Mouse (Mus musculus): ENCODE measurements at regions not wholly inside any gene's neighbourhood (a gene's known extent, or its start where the extent isn't known, plus 50 kb on each side); places are given as distances from the start of the nearest gene placed in this dataset.

DNA sequence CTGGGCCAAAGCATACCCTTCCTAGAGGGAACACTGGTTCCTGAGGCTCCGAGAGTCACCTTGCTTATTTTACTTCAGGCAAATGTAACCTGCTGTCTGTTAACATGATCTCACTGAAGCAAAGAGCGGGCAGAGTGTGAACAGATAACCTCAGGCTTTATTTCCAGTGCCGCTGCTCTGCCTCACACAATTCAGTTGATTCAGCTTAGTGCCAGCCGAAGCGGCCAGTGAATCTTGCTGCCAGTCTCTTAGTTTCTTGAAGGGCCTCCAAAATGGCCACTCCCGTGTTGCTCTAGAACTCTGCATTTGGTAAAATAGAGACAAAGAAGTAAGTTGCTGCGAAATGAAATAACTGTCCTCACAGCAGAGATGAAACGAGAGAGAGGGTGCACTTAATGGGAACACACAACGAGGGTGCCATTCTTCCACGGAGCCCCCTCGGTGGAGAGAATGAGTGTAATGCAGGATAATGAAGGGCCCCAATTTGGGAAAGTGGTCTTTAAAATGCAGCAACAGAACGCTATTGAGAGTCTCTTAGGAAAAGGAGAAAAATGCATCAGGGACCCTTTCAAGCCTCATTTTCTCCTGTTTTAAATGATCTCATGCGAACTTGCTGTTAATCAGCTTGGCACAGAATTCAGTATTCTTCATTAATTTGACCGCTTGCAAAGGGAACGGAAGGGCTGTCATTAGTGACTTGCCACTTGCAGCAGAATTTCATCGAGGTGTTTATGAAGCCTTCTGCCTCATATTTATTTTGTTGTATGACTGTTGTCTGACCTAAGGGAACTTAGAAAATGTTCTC, 81.2 kb upstream of the Mmadhc start:
- no peak overlapping the region for H3K4me3 ChIP-seq (ENCODE audit: low read depth, low read length)
- H3K36me3 ChIP-seq (ENCODE audit: control insufficient read depth, insufficient read depth, low read length), result no peaks in the 10 kb centered on the region
- H3K9ac ChIP-seq (replicated peaks; ENCODE audit: low read depth, low read length), result no peak overlapping the region
- 55% methylated on average over 16 of the region's 16 CpGs for WGBS
- ATAC-seq (ENCODE audit: low read depth), result no peak
- H3K27ac ChIP-seq (ENCODE audit: low read depth, low read length), result no peak overlapping the region
- no peaks in the 10 kb centered on the region for H3K4me1 ChIP-seq (ENCODE audit: control insufficient read depth, insufficient read depth, low read length)
- H3K9me3 ChIP-seq (ENCODE audit: control insufficient read depth, low read length), result no peaks in the 10 kb centered on the region
- H3K27me3 ChIP-seq (ENCODE audit: control insufficient read depth, insufficient read depth, low read length), result no peaks in the 10 kb centered on the region
- no peak overlapping the region; the same call in 1 of the 2 replicates for H3K4me2 ChIP-seq (ENCODE audit: low read depth, low read length)

DNA sequence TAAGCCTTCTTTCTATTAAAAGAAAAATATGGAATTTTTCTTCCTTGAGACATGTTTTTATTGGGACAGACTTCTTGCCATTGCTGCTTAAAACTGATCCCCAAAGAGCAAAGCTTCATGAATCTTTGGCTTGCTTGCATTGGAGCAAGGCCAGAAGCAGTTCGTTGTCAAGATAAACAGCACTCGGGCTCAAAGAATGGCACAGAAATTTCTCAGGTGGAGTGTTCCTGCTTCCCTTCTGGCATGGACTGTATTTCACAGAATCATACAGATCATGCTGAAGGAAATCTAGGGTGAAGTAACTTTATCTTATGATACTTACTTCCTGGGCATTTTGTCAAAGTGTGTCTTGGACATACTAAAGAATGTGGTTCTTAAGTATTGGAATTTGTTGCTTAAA, 77.0 kb upstream of the Mmadhc start:
- Histone ChIP-seq H3K4me2 (ENCODE audit: low read depth, low read length) (no peak overlapping the region), H3K9ac (replicated peaks; ENCODE audit: low read depth, low read length) (no peak overlapping the region), H3K4me1 (ENCODE audit: control insufficient read depth, insufficient read depth, low read length) (no peaks in the 10 kb centered on the region), H3K27ac (ENCODE audit: low read depth, low read length) (no peak overlapping the region), H3K27me3 (ENCODE audit: control insufficient read depth, insufficient read depth, low read length) (no peaks in the 10 kb centered on the region), H3K4me3 (ENCODE audit: low read depth, low read length) (no peak overlapping the region), H3K9me3 (ENCODE audit: control insufficient read depth, low read length) (no peaks in the 10 kb centered on the region), H3K36me3 (ENCODE audit: control insufficient read depth, insufficient read depth, low read length) (no peaks in the 10 kb centered on the region)
- WGBS, result 74% methylated on average over 2 of the region's 2 CpGs
- no peak for ATAC-seq (ENCODE audit: low read depth)

DNA sequence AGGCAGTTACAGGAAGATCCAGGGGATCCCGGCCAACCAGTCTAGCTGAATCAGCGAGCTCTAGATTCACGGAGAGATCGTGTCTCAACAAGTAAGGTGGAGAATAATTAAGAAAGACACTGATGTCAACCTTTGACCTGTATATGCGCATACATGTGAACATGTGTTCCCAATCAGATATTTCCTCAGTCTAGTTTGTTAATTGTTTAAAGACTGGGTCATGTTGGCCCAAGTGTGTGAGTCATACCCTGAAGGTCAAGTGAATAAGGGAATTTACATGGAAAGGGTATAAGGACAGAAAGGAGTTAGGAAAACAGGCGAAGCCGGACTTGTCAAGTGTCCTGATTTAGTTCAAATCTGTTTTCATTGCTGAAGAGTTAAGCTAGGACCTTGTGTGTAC, 76.4 kb upstream of the Mmadhc start:
- Histone ChIP-seq H3K4me2 (ENCODE audit: low read depth, low read length) (no peak overlapping the region), H3K9ac (replicated peaks; ENCODE audit: low read depth, low read length) (no peak overlapping the region), H3K27me3 (ENCODE audit: control insufficient read depth, insufficient read depth, low read length) (no peaks in the 10 kb centered on the region), H3K4me3 (ENCODE audit: low read depth, low read length) (no peak overlapping the region), H3K4me1 (ENCODE audit: control insufficient read depth, insufficient read depth, low read length) (no peaks in the 10 kb centered on the region), H3K9me3 (ENCODE audit: control insufficient read depth, low read length) (no peaks in the 10 kb centered on the region), H3K27ac (ENCODE audit: low read depth, low read length) (no peak overlapping the region), H3K36me3 (ENCODE audit: control insufficient read depth, insufficient read depth, low read length) (no peaks in the 10 kb centered on the region)
- ATAC-seq (ENCODE audit: low read depth), result no peak
- WGBS, result 91% methylated on average over 7 of the region's 7 CpGs

DNA sequence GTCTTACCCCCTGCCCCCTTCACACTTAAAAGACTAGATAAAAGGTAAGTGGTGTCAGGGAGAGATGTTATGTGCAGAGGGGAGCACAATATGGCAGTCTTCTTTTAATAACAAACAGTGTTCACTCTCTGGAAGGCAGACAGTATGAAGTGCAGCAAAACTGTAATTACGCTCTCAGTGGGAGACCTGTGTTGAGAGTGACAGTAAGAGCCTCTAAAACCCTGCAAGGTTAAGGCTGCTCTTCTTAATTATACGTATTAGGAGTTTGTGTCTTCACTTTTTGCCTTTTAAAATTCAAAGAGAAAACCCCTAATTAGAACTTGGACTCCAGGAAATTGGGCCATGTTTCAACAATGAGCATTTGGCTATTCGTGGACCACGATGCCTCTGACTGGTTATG, 72.2 kb upstream of the Mmadhc start:
- Histone ChIP-seq H3K4me1 (ENCODE audit: control insufficient read depth, insufficient read depth, low read length) (no peaks in the 10 kb centered on the region), H3K4me3 (ENCODE audit: low read depth, low read length) (no peak overlapping the region), H3K9ac (replicated peaks; ENCODE audit: low read depth, low read length) (no peak overlapping the region), H3K36me3 (ENCODE audit: control insufficient read depth, insufficient read depth, low read length) (no peaks in the 10 kb centered on the region), H3K9me3 (ENCODE audit: control insufficient read depth, low read length) (no peaks in the 10 kb centered on the region), H3K27ac (ENCODE audit: low read depth, low read length) (no peak overlapping the region), H3K4me2 (ENCODE audit: low read depth, low read length) (no peak overlapping the region), H3K27me3 (ENCODE audit: control insufficient read depth, insufficient read depth, low read length) (no peaks in the 10 kb centered on the region)
- no peak for ATAC-seq (ENCODE audit: low read depth)
- 64% methylated on average over 4 of the region's 4 CpGs for WGBS

DNA sequence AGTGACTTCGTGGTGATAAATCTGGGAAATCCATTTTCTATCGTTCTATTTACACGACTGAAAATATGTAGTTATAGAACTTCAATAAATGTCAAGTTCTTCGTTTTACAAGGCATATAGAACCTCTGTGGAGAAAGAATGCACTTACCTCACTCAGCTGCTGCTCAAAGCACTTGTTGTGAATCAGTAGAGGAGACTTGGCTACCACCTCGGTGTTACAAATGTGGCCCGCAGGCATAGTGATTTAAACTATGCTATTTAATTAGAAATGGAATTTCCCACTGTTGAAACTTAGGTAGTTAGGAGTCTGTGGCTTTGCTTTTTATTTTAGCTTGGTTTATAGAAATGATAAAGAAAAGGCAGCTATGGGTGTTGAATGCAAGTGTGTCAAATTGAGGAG, 71.8 kb upstream of the Mmadhc start:
- Histone ChIP-seq H3K4me1 (ENCODE audit: control insufficient read depth, insufficient read depth, low read length) (no peaks in the 10 kb centered on the region), H3K4me2 (ENCODE audit: low read depth, low read length) (no peak overlapping the region), H3K4me3 (ENCODE audit: low read depth, low read length) (no peak overlapping the region), H3K9ac (replicated peaks; ENCODE audit: low read depth, low read length) (no peak overlapping the region), H3K27ac (ENCODE audit: low read depth, low read length) (no peak overlapping the region), H3K36me3 (ENCODE audit: control insufficient read depth, insufficient read depth, low read length) (no peaks in the 10 kb centered on the region), H3K27me3 (ENCODE audit: control insufficient read depth, insufficient read depth, low read length) (no peaks in the 10 kb centered on the region), H3K9me3 (ENCODE audit: control insufficient read depth, low read length) (no peaks in the 10 kb centered on the region)
- WGBS, result 53% methylated on average over 6 of the region's 6 CpGs
- no peak for ATAC-seq (ENCODE audit: low read depth)

DNA sequence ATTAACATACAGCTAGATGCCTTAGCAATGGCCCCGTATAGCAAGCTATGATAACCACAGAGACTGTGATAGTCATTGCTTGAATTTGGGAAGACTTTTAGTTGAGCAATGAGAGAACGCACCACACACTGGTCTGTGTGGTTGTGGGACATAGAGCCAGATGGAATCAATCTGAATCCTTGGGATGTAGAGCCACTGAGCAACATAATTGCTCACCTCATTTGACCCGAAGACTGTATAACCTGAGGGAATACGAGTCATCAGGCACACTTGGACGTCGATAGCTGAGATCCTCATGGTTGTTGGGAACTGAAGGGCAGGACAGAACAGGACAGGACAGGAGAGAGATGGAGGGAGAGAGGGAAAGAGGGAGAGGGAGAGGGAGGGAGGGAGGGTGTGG, 68.6 kb upstream of the Mmadhc start:
- Histone ChIP-seq H3K27ac (ENCODE audit: low read depth, low read length) (no peak overlapping the region), H3K4me3 (ENCODE audit: low read depth, low read length) (no peak overlapping the region), H3K4me1 (ENCODE audit: control insufficient read depth, insufficient read depth, low read length) (no peaks in the 10 kb centered on the region), H3K9ac (replicated peaks; ENCODE audit: low read depth, low read length) (no peak overlapping the region), H3K4me2 (ENCODE audit: low read depth, low read length) (no peak overlapping the region), H3K27me3 (ENCODE audit: control insufficient read depth, insufficient read depth, low read length) (no peaks in the 10 kb centered on the region), H3K9me3 (ENCODE audit: control insufficient read depth, low read length) (no peaks in the 10 kb centered on the region), H3K36me3 (ENCODE audit: control insufficient read depth, insufficient read depth, low read length) (no peaks in the 10 kb centered on the region)
- whole genome bisulfite sequencing, result 91% methylated on average over 6 of the region's 6 CpGs
- no peak for ATAC-seq (ENCODE audit: low read depth)

DNA sequence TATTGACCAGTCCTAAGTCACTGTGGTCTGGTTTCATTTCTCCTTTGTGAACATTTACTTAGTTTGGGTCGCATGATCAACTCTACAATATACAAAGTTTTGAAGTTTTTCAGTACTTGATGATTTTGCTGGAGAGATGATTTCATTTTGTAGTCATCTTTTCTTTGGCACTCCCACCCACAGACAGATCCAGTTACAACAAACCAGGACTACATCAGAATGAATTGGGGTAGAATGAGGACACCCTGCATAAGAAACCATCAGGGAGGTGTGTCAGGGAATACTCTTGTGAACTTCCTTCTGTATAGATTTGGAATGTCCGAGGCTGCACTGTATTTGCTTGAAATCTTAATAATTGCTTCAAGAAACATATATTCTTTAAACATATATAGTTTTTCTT, 59.5 kb upstream of the Mmadhc start:
- Histone ChIP-seq H3K27me3 (ENCODE audit: control insufficient read depth, insufficient read depth, low read length) (no peaks in the 10 kb centered on the region), H3K4me2 (ENCODE audit: low read depth, low read length) (no peak overlapping the region), H3K36me3 (ENCODE audit: control insufficient read depth, insufficient read depth, low read length) (no peaks in the 10 kb centered on the region), H3K9me3 (ENCODE audit: control insufficient read depth, low read length) (no peaks in the 10 kb centered on the region), H3K4me1 (ENCODE audit: control insufficient read depth, insufficient read depth, low read length) (no peaks in the 10 kb centered on the region), H3K9ac (replicated peaks; ENCODE audit: low read depth, low read length) (no peak overlapping the region), H3K4me3 (ENCODE audit: low read depth, low read length) (no peak overlapping the region), H3K27ac (ENCODE audit: low read depth, low read length) (no peak overlapping the region)
- WGBS, result 90% methylated on average over 2 of the region's 2 CpGs
- ATAC-seq (ENCODE audit: low read depth), result no peak

DNA sequence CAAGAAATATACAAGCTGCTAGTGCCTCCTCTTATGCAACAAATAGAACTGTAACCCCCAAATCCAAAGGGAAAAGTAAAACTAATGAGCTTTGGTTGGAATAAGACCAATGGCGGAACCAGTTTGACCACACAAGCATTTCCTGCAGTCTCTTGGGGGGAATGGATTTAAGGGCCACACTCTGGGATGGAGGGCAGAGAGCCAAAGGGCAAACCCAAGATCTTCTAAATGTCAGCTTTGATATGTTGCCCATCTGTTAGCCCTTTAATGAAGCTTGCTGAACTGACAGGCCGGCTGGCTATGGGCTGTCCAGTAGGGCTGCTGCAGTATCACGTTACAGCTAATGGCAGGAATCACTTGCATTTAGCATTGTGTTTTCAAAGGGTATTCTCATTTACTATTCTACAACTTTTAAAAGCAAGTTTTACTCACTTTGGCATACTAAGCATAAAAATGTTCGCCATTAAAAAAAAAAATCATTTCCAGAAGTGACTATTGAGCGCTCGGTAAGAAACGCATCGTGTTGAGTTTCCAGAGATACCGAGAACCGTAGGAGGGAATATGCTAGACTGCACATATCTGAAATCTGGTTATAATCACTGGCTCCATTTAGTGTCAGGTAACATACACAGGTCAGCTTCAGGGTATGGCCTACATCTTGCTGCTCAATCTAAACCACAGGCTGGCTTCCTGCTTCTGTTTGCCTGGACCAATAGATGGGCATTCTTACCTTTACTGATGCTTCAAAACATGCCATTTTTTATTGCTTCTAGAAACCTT, 51.1 kb upstream of the Mmadhc start:
- Histone ChIP-seq H3K9ac (replicated peaks; ENCODE audit: low read depth, low read length) (no peak overlapping the region), H3K4me2 (ENCODE audit: low read depth, low read length) (no peak overlapping the region), H3K9me3 (ENCODE audit: control insufficient read depth, low read length) (no peaks in the 10 kb centered on the region), H3K4me1 (ENCODE audit: control insufficient read depth, insufficient read depth, low read length) (peaks cover 3% of the 10 kb centered on the region; the same call in 1 of the 2 replicates), H3K27ac (ENCODE audit: low read depth, low read length) (no peak overlapping the region), H3K36me3 (ENCODE audit: control insufficient read depth, insufficient read depth, low read length) (no peaks in the 10 kb centered on the region), H3K4me3 (ENCODE audit: low read depth, low read length) (no peak overlapping the region), H3K27me3 (ENCODE audit: control insufficient read depth, insufficient read depth, low read length) (no peaks in the 10 kb centered on the region)
- 71% methylated on average over 10 of the region's 10 CpGs for WGBS
- no peak for ATAC-seq (ENCODE audit: low read depth)
